Mouse (Mus musculus) skeletal muscle tissue, adult 2 months (tissue): Measurements from ENCODE around the gene Gys1.
"Not testable (repeated sequence)": the region's sequence is repeated elsewhere in the genome, so short reads cannot be mapped to it uniquely, and the experiment has no call there.

ENCODE experiments used
- DNase-seq: peaks from one replicate; pipeline ENCODE4 v3.0.0-alpha.2; 2012; ENCODE audit warnings: low read depth, low spot score

Gene Gys1

GRCm38 (mm10) chr7:45457204-45458060 lies 22.8 kb downstream of the Gys1 start:
- peak; percentile 84 for DNase-seq

- peak; percentile 67 for DNase-seq
Observed at GRCm38 (mm10) chr7:45458748-45459563, 24.3 kb downstream of the Gys1 start.

- peak; percentile 100 for DNase-seq
Observed at GRCm38 (mm10) chr7:45459564-45460140, 25.0 kb downstream of the Gys1 start, which contains the start of gene Ftl1. Ftl1 (minus strand) TSS chr7:45459884.

- DNase-seq: no peak
Observed at GRCm38 (mm10) chr7:45460377-45460776, 25.7 kb downstream of the Gys1 start.

GRCm38 (mm10) chr7:45460860-45461314 lies 26.2 kb downstream of the Gys1 start:
- DNase-seq: peak; percentile 76

GRCm38 (mm10) chr7:45461326-45461725 lies 26.7 kb downstream of the Gys1 start:
- DNase-seq: no peak

- no peak for DNase-seq
Observed at GRCm38 (mm10) chr7:45461781-45462180, 27.1 kb downstream of the Gys1 start.

- DNase-seq: no peak
Observed at GRCm38 (mm10) chr7:45462325-45462724, 27.7 kb downstream of the Gys1 start.

- not testable (repeated sequence) for DNase-seq
Observed at GRCm38 (mm10) chr7:45462868-45463267, 28.2 kb downstream of the Gys1 start.

- no peak for DNase-seq
Observed at GRCm38 (mm10) chr7:45463987-45464778, 29.5 kb downstream of the Gys1 start.

GRCm38 (mm10) chr7:45465112-45465511 lies 30.5 kb downstream of the Gys1 start:
- DNase-seq: no peak

GRCm38 (mm10) chr7:45465549-45465948 lies 30.9 kb downstream of the Gys1 start:
- DNase-seq: no peak

GRCm38 (mm10) chr7:45466283-45467089 lies 31.8 kb downstream of the Gys1 start, which contains the start of gene Bax:
Bax (minus strand) TSS chr7:45466898.
- DNase-seq: peak; percentile 96

- DNase-seq: no peak
Observed at GRCm38 (mm10) chr7:45467090-45467670, 32.5 kb downstream of the Gys1 start.

- DNase-seq: peak; percentile 57
Observed at GRCm38 (mm10) chr7:45470869-45471268, 36.2 kb downstream of the Gys1 start.

GRCm38 (mm10) chr7:45475291-45475969 lies 40.8 kb downstream of the Gys1 start:
- DNase-seq: peak; percentile 63

GRCm38 (mm10) chr7:45476453-45476852 lies 41.8 kb downstream of the Gys1 start:
- DNase-seq: no peak

- DNase-seq: peak; percentile 72
Observed at GRCm38 (mm10) chr7:45477003-45477402, 42.4 kb downstream of the Gys1 start.

GRCm38 (mm10) chr7:45478774-45479173 lies 44.1 kb downstream of the Gys1 start:
- DNase-seq: no peak
